Mouse (Mus musculus): Measurements from ENCODE around the gene Akap2. TPM values are rescaled to one million over a fixed set of nuclear protein-coding genes. Genes with fewer than 3 reads are reported as not detected.

Gene Akap2
- polyA plus RNA-seq, 1 experiment from 2014 or later: 9.6 TPM

GRCm38 (mm10) chr4:57866088-57866487 lies 148.6 kb downstream of the Akap2 start:
- no peak for TF ChIP-seq CTCF (IDR thresholded peaks at IDR 0.05; ENCODE audit: low read depth)
- no peak for ATAC-seq
- H3K36me3 ChIP-seq (ENCODE audit: control insufficient read depth, insufficient read depth): no peaks in the 10 kb centered on the region
- H3K27ac ChIP-seq (ENCODE audit: low read depth, low read length): no peak overlapping the region
- no peak overlapping the region for H3K4me3 ChIP-seq (ENCODE audit: low read depth, low read length)
- 45% methylated on average over 2 of the region's 2 CpGs for WGBS
- no peaks in the 10 kb centered on the region for H3K27me3 ChIP-seq (replicated peaks; ENCODE audit: control insufficient read depth, insufficient read depth, low read length)
- H3K9me3 ChIP-seq (ENCODE audit: control insufficient read depth): no peaks in the 10 kb centered on the region
- H3K9ac ChIP-seq (ENCODE audit: low read depth, low read length): no peak overlapping the region
- no peak overlapping the region for H3K4me2 ChIP-seq (replicated peaks; ENCODE audit: low read depth)
- H3K4me1 ChIP-seq (replicated peaks; ENCODE audit: control insufficient read depth, insufficient read depth, low read length): no peaks in the 10 kb centered on the region

- no peaks in the 10 kb centered on the region for H3K36me3 ChIP-seq (ENCODE audit: control insufficient read depth, insufficient read depth)
- ATAC-seq: no peak
- H3K9me3 ChIP-seq (ENCODE audit: control insufficient read depth): no peaks in the 10 kb centered on the region
- 60% methylated on average over 9 of the region's 9 CpGs for WGBS
- no peak overlapping the region for H3K4me3 ChIP-seq (ENCODE audit: low read depth, low read length)
- no peak for TF ChIP-seq CTCF (IDR thresholded peaks at IDR 0.05; ENCODE audit: low read depth)
- H3K4me1 ChIP-seq (replicated peaks; ENCODE audit: control insufficient read depth, insufficient read depth, low read length): no peaks in the 10 kb centered on the region
- H3K27ac ChIP-seq (ENCODE audit: low read depth, low read length): no peak overlapping the region
- no peak overlapping the region for H3K9ac ChIP-seq (ENCODE audit: low read depth, low read length)
- H3K4me2 ChIP-seq (replicated peaks; ENCODE audit: low read depth): no peak overlapping the region
- H3K27me3 ChIP-seq (replicated peaks; ENCODE audit: control insufficient read depth, insufficient read depth, low read length): no peaks in the 10 kb centered on the region
Observed at GRCm38 (mm10) chr4:57866990-57867389, 149.5 kb downstream of the Akap2 start.

GRCm38 (mm10) chr4:57867454-57867853 lies 150.0 kb downstream of the Akap2 start:
- H3K27ac ChIP-seq (ENCODE audit: low read depth, low read length): no peak overlapping the region
- no peaks in the 10 kb centered on the region for H3K36me3 ChIP-seq (ENCODE audit: control insufficient read depth, insufficient read depth)
- TF ChIP-seq CTCF (IDR thresholded peaks at IDR 0.05; ENCODE audit: low read depth): no peak
- no peak overlapping the region for H3K9ac ChIP-seq (ENCODE audit: low read depth, low read length)
- 60% methylated on average over 10 of the region's 10 CpGs for WGBS
- no peaks in the 10 kb centered on the region for H3K4me1 ChIP-seq (replicated peaks; ENCODE audit: control insufficient read depth, insufficient read depth, low read length)
- ATAC-seq: no peak
- no peak overlapping the region for H3K4me2 ChIP-seq (replicated peaks; ENCODE audit: low read depth)
- H3K27me3 ChIP-seq (replicated peaks; ENCODE audit: control insufficient read depth, insufficient read depth, low read length): no peaks in the 10 kb centered on the region
- no peaks in the 10 kb centered on the region for H3K9me3 ChIP-seq (ENCODE audit: control insufficient read depth)
- H3K4me3 ChIP-seq (ENCODE audit: low read depth, low read length): no peak overlapping the region

DNA sequence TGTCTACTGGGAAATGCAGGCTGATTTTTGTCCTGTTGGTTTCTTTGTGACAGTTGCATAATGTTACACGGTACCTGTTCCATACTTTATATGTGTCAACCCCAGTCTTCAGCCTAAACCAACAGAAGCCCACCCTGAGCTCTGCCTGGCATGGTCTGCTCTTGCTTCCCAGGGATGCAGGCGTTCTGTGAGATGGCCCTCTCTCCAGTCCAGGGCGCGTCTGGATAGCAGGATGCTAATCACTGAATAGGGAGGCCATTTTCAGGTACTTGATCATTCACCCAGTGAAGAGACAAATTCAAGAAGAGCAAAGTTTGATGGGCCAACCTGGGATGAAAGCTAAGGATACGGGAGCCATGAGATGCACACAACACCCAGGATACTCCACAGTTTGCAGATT lies 161.7 kb downstream of the Akap2 start:
- no peak overlapping the region for H3K4me3 ChIP-seq (ENCODE audit: low read depth, low read length)
- H3K4me2 ChIP-seq (replicated peaks; ENCODE audit: low read depth): no peak overlapping the region
- 92% methylated on average over 5 of the region's 5 CpGs for WGBS
- no peak overlapping the region for H3K27ac ChIP-seq (ENCODE audit: low read depth, low read length)
- H3K4me1 ChIP-seq (replicated peaks; ENCODE audit: control insufficient read depth, insufficient read depth, low read length): no peaks in the 10 kb centered on the region
- H3K27me3 ChIP-seq (replicated peaks; ENCODE audit: control insufficient read depth, insufficient read depth, low read length): no peaks in the 10 kb centered on the region
- no peak overlapping the region for H3K9ac ChIP-seq (ENCODE audit: low read depth, low read length)
- no peak for TF ChIP-seq CTCF (IDR thresholded peaks at IDR 0.05; ENCODE audit: low read depth)
- ATAC-seq: no peak
- no peaks in the 10 kb centered on the region for H3K9me3 ChIP-seq (ENCODE audit: control insufficient read depth)
- H3K36me3 ChIP-seq (ENCODE audit: control insufficient read depth, insufficient read depth): no peaks in the 10 kb centered on the region

DNA sequence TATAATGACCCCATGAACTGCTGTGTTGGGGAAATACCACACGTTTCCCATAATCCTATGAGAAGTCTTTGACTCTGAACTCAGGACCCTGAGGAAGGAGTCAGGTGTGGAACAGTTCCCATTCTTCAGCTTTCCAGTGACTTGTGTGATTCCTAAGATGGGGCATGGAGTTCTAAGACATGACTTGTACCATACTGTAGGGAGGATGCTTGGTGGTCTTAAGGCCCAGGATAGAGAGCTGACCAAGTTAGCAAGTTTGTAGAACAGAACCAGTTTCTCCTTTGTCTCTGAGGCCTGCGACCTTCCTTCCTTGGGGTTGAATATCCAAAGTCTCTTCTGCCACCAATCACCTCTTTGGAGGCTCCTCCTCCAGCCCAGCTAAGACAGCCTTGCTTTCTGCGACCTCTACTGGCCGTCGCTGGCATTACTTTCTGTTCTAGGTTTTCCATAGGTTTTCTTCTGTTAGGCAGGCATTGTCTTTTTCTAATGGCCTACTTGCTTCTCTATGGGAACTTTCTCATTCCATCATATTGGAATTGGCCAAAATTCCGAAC lies 162.4 kb downstream of the Akap2 start:
- ATAC-seq: peak; percentile 38; the same call in 1 of the 2 replicates
- H3K9ac ChIP-seq (ENCODE audit: low read depth, low read length): no peak overlapping the region
- no peak overlapping the region for H3K4me2 ChIP-seq (replicated peaks; ENCODE audit: low read depth)
- TF ChIP-seq CTCF (IDR thresholded peaks at IDR 0.05; ENCODE audit: low read depth): peak; percentile 97
- H3K4me3 ChIP-seq (ENCODE audit: low read depth, low read length): no peak overlapping the region
- no peaks in the 10 kb centered on the region for H3K27me3 ChIP-seq (replicated peaks; ENCODE audit: control insufficient read depth, insufficient read depth, low read length)
- H3K27ac ChIP-seq (ENCODE audit: low read depth, low read length): no peak overlapping the region
- H3K36me3 ChIP-seq (ENCODE audit: control insufficient read depth, insufficient read depth): no peaks in the 10 kb centered on the region
- WGBS: 15% methylated on average over 6 of the region's 6 CpGs
- H3K4me1 ChIP-seq (replicated peaks; ENCODE audit: control insufficient read depth, insufficient read depth, low read length): no peaks in the 10 kb centered on the region
- H3K9me3 ChIP-seq (ENCODE audit: control insufficient read depth): no peaks in the 10 kb centered on the region

DNA sequence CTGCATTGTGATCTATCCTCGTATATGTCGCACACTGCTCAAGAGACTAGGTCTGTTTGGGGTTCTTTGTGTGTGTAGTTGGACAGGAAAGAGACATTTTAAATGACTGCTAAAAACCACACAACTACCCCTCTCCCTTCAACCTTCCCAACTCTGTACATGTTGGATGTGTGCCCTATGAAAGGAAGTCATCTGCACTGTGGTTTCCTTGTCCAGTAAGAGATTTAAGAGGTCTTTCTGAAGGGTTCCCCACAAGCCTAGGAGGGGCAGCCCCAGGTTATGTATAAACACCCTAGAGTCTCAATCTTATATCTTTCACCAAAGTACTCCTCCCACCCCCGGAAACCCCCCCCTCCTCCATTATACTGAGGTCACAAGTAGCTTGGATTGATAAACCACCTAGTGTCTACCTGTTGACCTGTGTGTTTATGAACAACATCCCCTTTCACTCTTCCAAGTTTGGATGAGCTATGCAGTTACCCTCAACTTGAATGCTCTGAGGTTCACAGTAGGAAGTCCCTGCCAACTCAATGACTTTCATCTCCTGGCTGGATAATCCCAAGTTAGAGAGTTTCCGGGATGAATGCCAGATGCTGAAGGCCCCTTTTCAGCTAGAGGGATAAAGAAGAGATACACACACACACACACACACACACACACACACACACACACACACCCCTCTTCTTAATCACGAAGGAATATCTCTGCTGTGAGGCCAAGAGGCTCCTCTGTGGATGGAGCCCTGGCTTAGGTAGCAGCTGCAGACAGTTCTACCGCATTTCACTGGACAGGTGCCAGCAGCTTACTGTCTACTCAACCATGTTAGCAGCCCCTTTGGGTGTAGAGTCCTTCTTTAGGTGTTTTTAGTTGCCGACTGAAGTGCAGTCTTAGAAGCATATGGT lies 166.3 kb downstream of the Akap2 start:
- H3K4me2 ChIP-seq (replicated peaks; ENCODE audit: low read depth): no peak overlapping the region
- H3K27ac ChIP-seq (ENCODE audit: low read depth, low read length): no peak overlapping the region
- H3K4me1 ChIP-seq (replicated peaks; ENCODE audit: control insufficient read depth, insufficient read depth, low read length): no peaks in the 10 kb centered on the region
- TF ChIP-seq CTCF (IDR thresholded peaks at IDR 0.05; ENCODE audit: low read depth): no peak
- H3K27me3 ChIP-seq (replicated peaks; ENCODE audit: control insufficient read depth, insufficient read depth, low read length): no peaks in the 10 kb centered on the region
- no peaks in the 10 kb centered on the region for H3K36me3 ChIP-seq (ENCODE audit: control insufficient read depth, insufficient read depth)
- H3K9me3 ChIP-seq (ENCODE audit: control insufficient read depth): no peaks in the 10 kb centered on the region
- WGBS: 66% methylated on average over 7 of the region's 7 CpGs
- H3K4me3 ChIP-seq (ENCODE audit: low read depth, low read length): no peak overlapping the region
- ATAC-seq: no peak
- no peak overlapping the region for H3K9ac ChIP-seq (ENCODE audit: low read depth, low read length)
